Mouse (Mus musculus) kidney, postnatal 36 days (tissue): ENCODE data around the gene Efna5.

Source experiments
- DNase-seq, 2 experiments: peaks; one replicate each; pipeline ENCODE4 v3.0.0; 2021 to 2022; ENCODE audit warnings: mixed read lengths in 2 of 2

The Efna5 gene

GRCm38 (mm10) chr17:62745286-62745685, 135.8 kb downstream of the Efna5 start:
- DNase-seq = no peak

- no peak for DNase-seq
Observed at GRCm38 (mm10) chr17:62744239-62744638, 136.9 kb downstream of the Efna5 start.

GRCm38 (mm10) chr17:62741702-62742101, 139.4 kb downstream of the Efna5 start:
- DNase-seq = no peak

DNA sequence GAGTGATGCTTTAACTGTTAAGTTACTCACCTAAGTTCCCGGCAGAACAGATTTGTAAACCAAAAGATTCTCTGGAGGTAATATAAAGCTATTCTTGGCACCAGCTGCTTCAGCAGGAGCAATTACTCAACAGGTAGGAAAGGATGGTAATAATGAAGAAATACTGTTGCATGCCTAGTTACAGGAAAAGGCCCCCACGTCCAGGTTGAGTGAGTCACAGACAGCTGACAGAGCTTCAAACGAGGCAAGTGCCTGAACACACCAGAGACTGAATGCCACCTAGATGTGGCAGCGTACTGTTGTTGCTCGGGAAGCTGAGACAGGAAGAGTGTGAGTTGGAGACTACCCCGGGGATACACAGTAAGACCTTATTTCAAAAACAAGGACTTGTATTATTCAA, 140.1 kb downstream of the Efna5 start:
- DNase-seq = no peak

DNA sequence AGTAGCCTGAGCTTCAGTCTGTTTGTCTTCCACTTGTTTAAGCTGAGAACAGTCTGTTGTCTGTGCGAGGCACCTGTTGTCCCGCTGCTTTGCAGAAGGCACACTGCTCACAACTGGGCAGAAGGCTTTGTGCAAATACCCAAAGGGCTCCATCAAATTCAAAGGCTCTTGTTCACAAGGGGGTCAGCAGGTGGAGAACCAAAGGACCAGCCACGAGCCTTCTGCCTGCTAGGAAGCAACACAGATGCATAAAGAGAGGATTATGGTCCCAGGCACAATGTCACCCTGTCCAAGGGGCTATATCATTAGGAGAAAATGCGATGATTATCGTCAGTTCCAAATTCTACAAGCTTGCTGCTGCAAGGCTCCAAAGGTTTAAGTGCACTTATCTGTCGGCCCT, 141.1 kb downstream of the Efna5 start:
- DNase-seq = no peak

- DNase-seq = no peak
Observed at GRCm38 (mm10) chr17:62737404-62737803, 143.7 kb downstream of the Efna5 start.

DNA sequence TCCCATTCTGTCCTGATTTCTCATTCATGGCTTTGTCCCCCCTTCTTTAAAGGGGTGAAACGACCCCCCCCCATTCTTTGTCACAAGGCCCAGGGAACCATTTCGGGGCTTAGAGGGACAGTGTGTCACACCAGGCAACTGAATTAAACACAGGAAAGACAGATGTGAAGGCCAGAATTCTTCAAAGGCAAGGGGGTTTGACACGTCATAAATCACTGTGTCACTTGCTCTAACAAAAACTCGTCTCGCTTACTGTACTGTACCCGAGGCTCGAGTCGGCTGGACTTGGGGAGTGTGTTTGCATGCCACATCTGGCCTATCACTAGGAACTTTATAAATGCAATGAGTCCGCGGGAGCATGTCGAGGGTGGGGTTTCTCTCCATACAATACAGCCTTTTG, 145.2 kb downstream of the Efna5 start:
- DNase-seq = no peak

DNA sequence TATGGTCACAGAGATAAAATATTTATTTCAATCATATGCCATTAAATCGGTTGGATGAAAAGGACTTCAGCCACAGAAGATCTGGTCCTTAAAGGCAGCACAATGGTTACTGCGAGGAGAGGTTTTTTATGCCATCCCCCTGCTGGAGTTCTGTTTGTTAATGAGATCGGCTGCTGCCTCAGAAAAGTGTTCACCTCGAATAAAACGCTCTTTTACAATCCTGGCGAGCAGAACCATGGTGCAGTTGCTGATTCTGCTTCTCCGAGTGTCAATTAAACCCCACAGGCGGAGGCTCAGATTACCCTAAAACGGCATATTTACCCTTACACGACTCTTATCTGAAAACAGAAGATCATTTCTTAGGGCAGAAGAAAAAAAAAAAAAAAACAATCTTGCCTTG, 146.2 kb downstream of the Efna5 start:
- no peak for DNase-seq

DNA sequence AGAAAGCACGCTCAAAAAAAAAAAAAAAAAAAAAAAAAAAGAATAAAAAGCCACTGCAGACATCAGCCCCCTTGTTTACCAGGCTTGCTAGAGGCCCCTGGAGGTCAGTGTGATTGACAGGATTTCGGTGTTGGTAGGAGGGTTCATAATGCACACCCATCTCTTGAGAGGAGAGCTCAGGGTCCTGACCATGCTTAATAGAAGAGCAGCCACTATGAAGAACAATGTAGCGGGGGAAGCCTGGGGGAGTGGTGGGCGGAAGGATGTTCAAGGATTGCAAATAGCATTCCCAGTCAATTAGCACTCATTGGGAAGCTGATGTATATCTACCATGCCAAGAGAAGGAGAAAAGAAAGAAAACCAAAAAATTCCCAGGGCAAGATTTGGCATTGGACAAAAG, 147.1 kb downstream of the Efna5 start:
- no peak for DNase-seq

DNA sequence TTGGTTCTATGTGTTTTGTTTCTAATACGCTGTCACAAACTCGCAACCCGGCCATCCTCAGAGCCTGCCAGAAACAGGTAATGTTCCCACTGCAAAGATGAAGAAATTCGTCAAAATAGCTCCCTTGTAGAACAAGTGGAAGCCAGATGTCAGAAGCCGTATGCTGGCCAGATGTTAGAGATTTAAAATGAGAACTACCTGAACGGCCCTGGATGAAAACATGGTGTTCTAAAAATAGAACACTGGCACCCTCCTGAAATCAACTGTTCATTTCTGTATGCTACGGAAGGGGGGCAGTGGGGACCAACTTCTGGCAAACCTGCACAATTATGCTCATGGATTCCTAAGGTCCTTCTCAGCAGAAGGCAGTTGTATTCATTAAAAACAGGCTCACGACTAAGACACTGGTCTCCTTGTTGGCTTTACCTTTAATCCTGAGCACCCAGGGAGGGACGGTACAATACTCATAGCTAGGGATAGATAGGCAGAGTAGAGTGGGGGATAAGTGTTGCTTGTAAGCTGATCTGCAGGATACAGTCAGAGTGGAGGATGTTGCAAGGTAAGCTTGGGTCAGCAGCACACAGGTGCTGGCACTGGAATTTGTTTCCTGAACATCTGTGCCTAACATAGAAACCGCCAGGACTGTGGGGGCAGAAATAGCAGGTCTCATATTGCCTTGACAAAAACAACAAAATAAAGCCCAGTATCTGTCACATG, 151.2 kb downstream of the Efna5 start:
- DNase-seq = no peak

GRCm38 (mm10) chr17:62728142-62728917, 152.8 kb downstream of the Efna5 start:
- no peak for DNase-seq

- DNase-seq = no peak
Observed at GRCm38 (mm10) chr17:62726102-62726501, 155.0 kb downstream of the Efna5 start.

- no peak for DNase-seq
Observed at GRCm38 (mm10) chr17:62722962-62723361, 158.2 kb downstream of the Efna5 start.

GRCm38 (mm10) chr17:62721595-62721994, 159.5 kb downstream of the Efna5 start:
- no peak for DNase-seq

- DNase-seq = no peak
Observed at GRCm38 (mm10) chr17:62720740-62721450, 160.2 kb downstream of the Efna5 start.

- no peak for DNase-seq
Observed at GRCm38 (mm10) chr17:62717426-62718131, 163.5 kb downstream of the Efna5 start.

GRCm38 (mm10) chr17:62713455-62713854, 167.7 kb downstream of the Efna5 start:
- DNase-seq = no peak

DNA sequence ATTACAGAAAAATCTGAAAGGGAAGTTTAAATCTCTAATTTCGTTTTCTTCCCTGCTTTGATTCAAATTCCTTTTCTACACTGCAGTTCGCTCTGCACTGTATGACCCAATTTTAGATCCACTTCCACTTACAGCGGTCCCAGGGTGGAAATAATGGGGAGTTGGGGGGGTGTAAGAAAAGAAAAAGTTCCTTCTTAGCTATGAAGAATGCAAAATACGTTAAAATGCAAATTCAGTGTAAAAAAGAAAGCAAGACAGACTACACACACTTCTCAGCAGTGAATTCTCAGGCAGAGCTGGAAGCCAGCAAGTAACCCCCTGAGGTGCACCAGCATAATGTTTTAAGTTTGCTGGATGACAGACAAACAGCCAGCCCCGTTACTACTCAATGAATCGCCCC, 174.7 kb downstream of the Efna5 start:
- no peak for DNase-seq

DNA sequence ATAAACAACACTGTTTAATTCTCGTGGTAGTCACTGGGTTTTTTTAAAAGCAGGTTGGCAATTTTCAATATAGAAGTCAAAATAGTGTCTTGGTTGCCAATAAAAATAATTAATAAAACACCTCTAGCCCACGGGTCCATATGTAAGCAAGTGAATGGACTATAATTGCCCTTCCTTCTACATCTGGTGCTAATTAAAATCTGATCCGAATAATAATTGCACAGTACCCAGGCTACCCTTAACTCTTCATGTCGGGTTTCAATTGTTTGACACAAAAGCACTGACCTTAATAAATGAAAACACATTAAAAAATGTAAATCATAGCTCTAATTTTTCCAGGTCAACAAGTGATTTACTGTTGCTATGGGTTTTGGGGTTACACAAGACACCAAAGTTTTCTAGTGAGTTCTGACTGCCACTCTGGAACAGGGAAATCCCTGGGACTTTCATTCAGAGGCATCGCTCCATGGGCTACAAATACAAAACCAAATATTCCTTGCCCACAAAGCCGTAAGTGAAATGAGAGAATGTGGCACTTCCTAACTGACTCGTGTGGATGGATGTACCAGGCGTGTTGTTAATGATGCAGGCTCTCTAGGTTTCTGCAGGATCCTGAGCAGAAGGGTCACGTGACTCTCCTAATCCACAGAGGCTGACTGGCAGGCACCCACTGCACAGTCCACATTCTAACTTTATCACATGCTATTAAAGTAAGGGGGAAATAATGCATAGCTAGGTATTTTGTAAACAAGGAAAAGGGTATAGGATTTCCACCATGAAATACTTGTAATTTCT, 178.9 kb downstream of the Efna5 start:
- DNase-seq = no peak

DNA sequence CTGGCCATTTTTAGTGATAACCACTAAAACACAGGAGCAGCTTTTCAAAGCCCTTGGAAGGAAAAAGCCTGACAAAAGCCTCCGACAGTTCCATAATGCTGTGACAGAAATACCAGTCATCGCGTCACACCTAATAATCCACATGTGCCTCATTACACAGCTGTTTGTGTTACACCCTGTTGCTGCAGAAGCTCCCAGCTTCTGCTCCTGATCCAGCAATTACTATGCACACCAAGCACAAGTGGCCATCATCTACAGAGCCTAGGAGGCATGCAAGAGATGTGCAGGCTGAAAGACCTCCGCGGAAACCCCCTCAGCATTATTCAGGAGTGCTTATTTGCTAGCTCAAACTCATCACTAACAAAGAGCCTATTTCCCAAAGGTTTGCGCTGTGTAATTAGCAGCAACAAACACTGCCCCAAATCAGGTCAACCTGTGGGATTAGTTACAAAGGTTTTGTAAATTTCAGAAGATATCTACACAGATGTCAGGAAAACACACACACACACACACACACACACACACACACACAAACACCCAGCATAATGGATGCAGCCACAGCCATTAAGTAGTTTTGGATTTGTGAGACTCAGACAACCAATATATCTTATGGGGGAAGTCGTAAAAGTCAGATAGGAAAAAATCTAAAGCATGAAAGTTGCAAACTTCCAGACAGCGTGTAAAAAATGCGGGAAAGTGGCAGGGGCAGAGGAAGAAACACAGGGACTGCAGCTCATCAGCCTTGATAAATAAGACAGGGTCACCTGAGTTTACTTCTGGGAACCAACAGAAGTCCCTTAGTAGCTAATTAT, 180.1 kb downstream of the Efna5 start:
- DNase-seq = no peak

GRCm38 (mm10) chr17:62694958-62695437, 186.1 kb downstream of the Efna5 start:
- DNase-seq = no peak
